Mouse (Mus musculus) G1E (cell line): ENCODE data around the gene Acat3. TPM values are rescaled to one million over a fixed set of nuclear protein-coding genes. Genes with fewer than 3 reads are reported as not detected.
"Not testable (repeated sequence)": the region's sequence is repeated elsewhere in the genome, so short reads cannot be mapped to it uniquely, and the experiment has no call there.

Source experiments
- ATAC-seq: 2 replicates; pipeline ENCODE4 v1.8.0; 2016; ENCODE audit warnings: mild to moderate bottlenecking; ENCODE audit not compliant: insufficient number of reproducible peaks, poor library complexity, low FRiP score, severe bottlenecking; ENCODE audit errors: extremely low read depth
- DNase-seq: peaks from one replicate; pipeline ENCODE4 v3.0.0; 2012; ENCODE audit warnings: low spot score
- H3K27me3 ChIP-seq: 2 replicates; pipeline ENCODE4 v1.6.1; 2012; ENCODE audit warnings: mild to moderate bottlenecking, low read length, inconsistent platforms; ENCODE audit not compliant: insufficient read depth
- H3K36me3 ChIP-seq: replicated peaks from 2 replicates; pipeline ENCODE3; 2012; ENCODE audit warnings: mild to moderate bottlenecking, inconsistent platforms
- H3K4me1 ChIP-seq: 2 replicates; pipeline ENCODE4 v1.6.1; 2012; ENCODE audit warnings: low read depth, low read length, inconsistent platforms, mixed read lengths; ENCODE audit not compliant: insufficient read depth
- H3K4me3 ChIP-seq: 2 replicates; pipeline ENCODE4 v1.5.1; 2012; ENCODE audit warnings: low read depth, mild to moderate bottlenecking, inconsistent platforms, low read length, moderate library complexity, mixed read lengths
- H3K9me3 ChIP-seq: replicated peaks from 2 replicates; pipeline ENCODE4 v1.6.1; 2012; ENCODE audit warnings: inconsistent platforms
- CTCF ChIP-seq: IDR thresholded peaks from 2 replicates; pipeline ENCODE4 v1.5.1; 2012; ENCODE audit warnings: low read depth, low read length, inconsistent platforms, mixed read lengths
- GATA1 ChIP-seq: IDR thresholded peaks from 2 replicates; pipeline ENCODE4 v1.6.1; 2012; ENCODE audit warnings: borderline replicate concordance, low read length, inconsistent platforms, mixed read lengths
- GATA2 ChIP-seq: IDR thresholded peaks from 2 replicates; pipeline ENCODE4 v1.6.1; 2012; ENCODE audit warnings: low read depth, low read length, inconsistent platforms, borderline replicate concordance
- POLR2AphosphoS5 ChIP-seq: IDR thresholded peaks from 2 replicates; pipeline ENCODE4 v1.6.1; 2012; ENCODE audit warnings: low read depth, low read length, inconsistent platforms; ENCODE audit not compliant: insufficient replicate concordance
- TAL1 ChIP-seq: conservative IDR thresholded peaks from 2 replicates; pipeline ENCODE4 v1.6.1; 2012; ENCODE audit warnings: low read depth, low read length, inconsistent platforms, mixed read lengths
- polyA plus RNA-seq: library from polyadenylated mRNA; stranded (reverse); fragments of >175 nt; gene quantifications from 2 replicates; pipeline ENCODE4 v1.2.3, GENCODE M21; 2012
- total RNA-seq, 2 experiments: library from RNA; stranded (forward) in 1 of 2; stranded (reverse) in 1 of 2; fragments of 200-1000 nt in 1 of 2; fragments of >200 nt in 1 of 2; fragmentation: Nextera tagmentation in 1 of 2; gene quantifications; 2 replicates each; pipeline ENCODE4 v1.2.3; 2014 to 2017

Gene Acat3
- total and polyA plus RNA-seq, 3 experiments, result 0.10 to 0.66 TPM; not detected in 1

GRCm38 (mm10) chr17:12938077-12938476, 2.3 kb downstream of the Acat3 start:
- Histone ChIP-seq H3K4me3 (no peak overlapping the region), H3K9me3 (no peaks in the 10 kb centered on the region), H3K36me3 (peaks cover 14% of the 10 kb centered on the region), H3K27me3 (peaks cover 3% of the 10 kb centered on the region; the same call in 1 of the 2 replicates), H3K4me1 (peaks cover 6% of the 10 kb centered on the region)
- DNase-seq (no peak), ATAC-seq (no peak)
- TF ChIP-seq GATA2 (no peak), CTCF (no peak), GATA1 (no peak), POLR2AphosphoS5 (no peak), TAL1 (no peak)

GRCm38 (mm10) chr17:12937412-12937970, 2.9 kb downstream of the Acat3 start:
- Histone ChIP-seq H3K36me3 (peaks cover 8% of the 10 kb centered on the region), H3K4me1 (peaks cover 6% of the 10 kb centered on the region), H3K9me3 (no peaks in the 10 kb centered on the region), H3K27me3 (peaks cover 3% of the 10 kb centered on the region; the same call in 1 of the 2 replicates), H3K4me3 (no peak overlapping the region)
- no peak for DNase-seq
- no peak for ATAC-seq
- TF ChIP-seq TAL1, result no peak
- no peak for TF ChIP-seq POLR2AphosphoS5
- no peak for TF ChIP-seq GATA2
- no peak for TF ChIP-seq GATA1
- TF ChIP-seq CTCF, result no peak

- no peak for DNase-seq
- peaks cover 3% of the 10 kb centered on the region; the same call in 1 of the 2 replicates for H3K27me3 ChIP-seq
- ATAC-seq, result no peak
- no peaks in the 10 kb centered on the region for H3K36me3 ChIP-seq
- no peak overlapping the region for H3K4me3 ChIP-seq
- no peaks in the 10 kb centered on the region for H3K9me3 ChIP-seq
- peaks cover 6% of the 10 kb centered on the region for H3K4me1 ChIP-seq
- no peak for TF ChIP-seq TAL1
- TF ChIP-seq CTCF, result no peak
- no peak for TF ChIP-seq POLR2AphosphoS5
- no peak for TF ChIP-seq GATA1
- no peak for TF ChIP-seq GATA2
Measured at GRCm38 (mm10) chr17:12935719-12936118, 4.7 kb downstream of the Acat3 start.

- not testable (repeated sequence) for H3K4me1 ChIP-seq, H3K27me3 ChIP-seq, H3K9me3 ChIP-seq, DNase-seq, H3K36me3 ChIP-seq, H3K4me3 ChIP-seq, ATAC-seq
Measured at GRCm38 (mm10) chr17:12931576-12931975, 8.8 kb downstream of the Acat3 start.

GRCm38 (mm10) chr17:12925703-12926180, 14.7 kb downstream of the Acat3 start:
- H3K4me3 ChIP-seq, result no peak overlapping the region
- H3K36me3 ChIP-seq, result peaks cover 62% of the 10 kb centered on the region
- H3K27me3 ChIP-seq, result no peaks in the 10 kb centered on the region
- TF ChIP-seq POLR2AphosphoS5 (no peak), GATA2 (no peak), CTCF (no peak), GATA1 (no peak), TAL1 (no peak)
- H3K9me3 ChIP-seq, result no peaks in the 10 kb centered on the region
- DNase-seq (no peak), ATAC-seq (no peak)
- peaks cover 11% of the 10 kb centered on the region for H3K4me1 ChIP-seq

GRCm38 (mm10) chr17:12925001-12925400, 15.4 kb downstream of the Acat3 start:
- TF ChIP-seq GATA1, result no peak
- TF ChIP-seq TAL1, result no peak
- TF ChIP-seq CTCF, result no peak
- no peak for TF ChIP-seq POLR2AphosphoS5
- no peak for TF ChIP-seq GATA2
- Histone ChIP-seq H3K4me3 (no peak overlapping the region), H3K4me1 (peaks cover 15% of the 10 kb centered on the region), H3K9me3 (no peaks in the 10 kb centered on the region), H3K36me3 (peaks cover 70% of the 10 kb centered on the region), H3K27me3 (no peaks in the 10 kb centered on the region)
- no peak for DNase-seq
- no peak for ATAC-seq

GRCm38 (mm10) chr17:12921073-12921472, 19.3 kb downstream of the Acat3 start:
- ATAC-seq (no peak), DNase-seq (no peak)

More at GRCm38 (mm10) chr17:12921073-12921472, 19.3 kb downstream of the Acat3 start:
- no peak for TF ChIP-seq TAL1
- no peak for TF ChIP-seq GATA1
- no peak for TF ChIP-seq POLR2AphosphoS5
- no peak for TF ChIP-seq CTCF
- no peak for TF ChIP-seq GATA2
- Histone ChIP-seq H3K4me3 (no peak overlapping the region), H3K36me3 (peaks cover 74% of the 10 kb centered on the region), H3K9me3 (no peaks in the 10 kb centered on the region), H3K27me3 (no peaks in the 10 kb centered on the region), H3K4me1 (peaks cover 30% of the 10 kb centered on the region)
